Mouse (Mus musculus) lung, postnatal 10 days (tissue): ENCODE data around the gene Ctsw.

Source experiments
- DNase-seq: peaks from one replicate; pipeline ENCODE4 v3.0.0; 2021

Ctsw gene

GRCm38 (mm10) chr19:5461411-5461810, 6.9 kb downstream of the Ctsw start:
- no peak for DNase-seq

DNA sequence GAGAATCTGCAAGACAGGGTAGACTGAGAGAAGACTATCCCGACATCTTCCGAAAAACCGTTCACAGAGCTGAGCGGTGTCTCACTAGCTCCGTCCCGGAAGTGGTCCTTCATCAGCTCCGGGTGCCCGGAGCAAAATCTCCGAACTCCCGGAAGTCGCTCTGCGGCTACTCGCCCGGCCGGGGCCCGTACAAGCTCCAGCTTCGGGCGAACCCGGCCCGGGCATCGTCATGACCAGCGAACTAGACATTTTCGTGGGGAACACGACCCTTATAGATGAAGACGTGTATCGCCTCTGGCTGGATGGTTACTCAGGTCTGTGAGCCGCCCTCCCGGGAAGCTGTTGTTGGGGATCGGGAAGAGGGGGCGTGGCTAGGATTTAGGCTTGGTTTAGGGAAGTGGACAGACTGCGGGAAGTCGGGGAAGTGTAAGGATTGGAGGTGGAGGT, 7.8 kb downstream of the Ctsw start, which contains the start of gene Fibp:
Gene Fibp, plus strand, starts transcription at position 151 of the 447 bp plus-strand sequence.
- DNase-seq, result peak; percentile 93

DNA sequence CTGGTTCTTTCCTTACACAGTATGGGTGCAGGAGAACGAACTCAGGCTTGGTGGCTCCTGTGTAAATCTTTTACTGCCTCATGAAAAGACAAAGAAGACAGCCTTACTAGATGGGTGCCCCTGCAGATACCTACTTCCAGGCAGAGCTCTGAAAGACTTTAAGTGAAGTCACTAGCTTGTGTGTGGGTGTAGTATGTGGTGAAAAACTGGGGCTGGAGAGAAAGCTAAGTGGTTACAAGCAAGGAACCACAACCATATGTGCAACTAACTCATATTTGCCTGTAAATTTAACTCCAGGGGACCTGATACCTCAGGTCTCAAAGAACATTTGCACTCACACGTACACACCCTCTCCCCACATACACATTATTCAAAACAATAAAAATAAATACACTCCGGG, 8.4 kb downstream of the Ctsw start:
- no peak for DNase-seq

GRCm38 (mm10) chr19:5459019-5459418, 9.3 kb downstream of the Ctsw start:
- no peak for DNase-seq

GRCm38 (mm10) chr19:5457746-5458442, 10.4 kb downstream of the Ctsw start, which contains the start of gene Ccdc85b:
Gene Ccdc85b, minus strand, starts transcription at chr19:5457894.
- no peak for DNase-seq

DNA sequence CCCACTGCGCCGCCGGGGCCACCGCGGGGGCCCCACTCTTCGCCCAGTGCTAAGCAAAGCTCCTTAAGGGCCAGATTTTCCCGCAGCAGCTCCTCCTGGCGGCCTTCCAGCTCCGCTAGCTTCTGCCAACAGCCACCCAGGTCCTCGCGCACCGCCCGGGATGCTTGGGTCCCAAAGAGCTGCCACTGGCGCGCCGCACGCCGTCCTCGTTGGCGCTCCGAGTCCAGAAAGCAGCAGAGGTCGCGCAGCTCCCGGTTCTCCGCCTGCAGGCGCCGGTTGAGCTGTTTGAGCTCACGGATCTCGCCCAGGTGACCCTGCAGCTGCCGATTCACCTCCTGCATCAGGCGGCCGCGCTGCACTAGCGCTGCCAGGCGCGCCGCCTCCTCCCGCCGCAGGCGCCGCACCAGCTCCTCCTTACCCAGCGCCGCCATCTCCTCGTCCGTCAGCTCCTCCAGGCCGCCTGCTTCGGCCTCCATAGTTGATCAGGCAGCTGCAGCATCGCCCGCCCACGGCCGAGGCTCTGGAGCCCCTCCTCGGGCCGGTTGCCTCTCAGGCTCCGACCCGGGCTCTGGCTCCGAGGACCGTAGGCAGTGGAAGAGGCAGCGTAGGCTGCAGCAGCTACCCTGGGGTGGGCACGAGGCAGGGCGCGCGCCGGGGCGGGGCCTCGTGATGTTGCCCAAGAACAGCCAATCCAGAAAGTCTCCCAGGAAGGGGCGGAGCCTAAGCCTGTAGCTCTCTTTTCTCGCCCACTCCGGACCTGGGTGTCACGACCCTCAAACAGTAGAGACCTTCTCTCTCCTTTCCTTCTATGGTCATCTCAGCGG, 11.2 kb downstream of the Ctsw start:
- DNase-seq, result peak; percentile 97

GRCm38 (mm10) chr19:5456241-5456921, 11.9 kb downstream of the Ctsw start:
- DNase-seq, result peak; percentile 70

DNA sequence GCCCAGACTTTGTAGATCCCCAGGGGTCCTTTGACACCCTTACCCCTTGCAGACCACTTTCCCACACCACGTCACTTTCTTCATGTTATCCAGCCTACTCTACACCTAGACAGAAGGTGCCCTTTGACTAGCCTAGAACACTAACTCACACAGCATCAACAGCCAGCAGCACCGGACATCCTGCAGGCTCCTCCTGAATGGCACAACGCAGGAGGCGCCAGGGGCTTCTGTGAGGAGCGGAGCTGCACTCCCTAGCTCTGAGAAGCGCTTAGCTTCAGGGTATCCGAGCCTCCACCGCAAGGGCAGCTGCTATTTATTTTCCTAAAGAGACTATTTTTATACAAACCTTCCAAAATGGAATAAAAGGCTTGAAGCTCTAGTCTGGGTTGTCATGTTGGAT, 12.7 kb downstream of the Ctsw start:
- DNase-seq, result no peak

GRCm38 (mm10) chr19:5455037-5455436, 13.3 kb downstream of the Ctsw start:
- DNase-seq, result no peak

DNA sequence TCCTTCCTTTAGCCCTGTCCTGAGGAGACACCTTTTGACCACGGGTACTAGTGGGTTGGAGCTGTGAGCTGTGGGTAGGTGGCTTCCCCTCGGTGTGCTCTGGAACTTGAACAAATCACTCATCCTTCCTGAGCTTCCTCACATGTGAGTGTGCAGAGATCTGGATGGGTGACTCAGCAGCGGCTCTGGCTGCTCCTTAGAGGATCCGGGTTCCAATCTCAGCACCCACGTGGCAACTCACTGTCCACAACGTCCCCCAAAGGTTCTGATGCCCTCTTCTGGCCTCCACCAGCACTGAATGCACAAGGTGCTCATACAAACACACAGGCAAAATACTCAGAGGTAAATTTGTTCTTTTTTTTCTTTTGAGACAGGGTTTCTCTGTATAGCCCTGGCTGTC, 16.5 kb downstream of the Ctsw start:
- DNase-seq, result no peak

DNA sequence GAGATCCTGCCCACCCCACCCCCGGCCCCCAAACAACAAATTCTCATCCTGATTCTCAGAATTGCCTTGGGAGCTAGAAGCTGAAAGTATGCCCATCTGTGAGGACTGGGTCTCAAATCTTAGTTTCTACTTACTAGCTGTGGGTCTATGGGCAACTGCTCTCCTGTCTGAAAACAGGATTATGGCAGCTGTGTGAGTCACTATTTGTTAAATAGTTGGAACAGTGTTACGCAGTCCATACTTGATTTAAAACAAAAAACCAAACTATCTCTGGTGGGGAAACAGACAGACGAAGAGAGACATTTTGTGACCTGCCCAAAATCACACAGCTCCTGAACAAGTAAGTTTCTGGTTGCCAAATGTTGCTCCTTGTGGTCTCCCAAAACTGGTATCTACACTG, 18.6 kb downstream of the Ctsw start:
- no peak for DNase-seq

DNA sequence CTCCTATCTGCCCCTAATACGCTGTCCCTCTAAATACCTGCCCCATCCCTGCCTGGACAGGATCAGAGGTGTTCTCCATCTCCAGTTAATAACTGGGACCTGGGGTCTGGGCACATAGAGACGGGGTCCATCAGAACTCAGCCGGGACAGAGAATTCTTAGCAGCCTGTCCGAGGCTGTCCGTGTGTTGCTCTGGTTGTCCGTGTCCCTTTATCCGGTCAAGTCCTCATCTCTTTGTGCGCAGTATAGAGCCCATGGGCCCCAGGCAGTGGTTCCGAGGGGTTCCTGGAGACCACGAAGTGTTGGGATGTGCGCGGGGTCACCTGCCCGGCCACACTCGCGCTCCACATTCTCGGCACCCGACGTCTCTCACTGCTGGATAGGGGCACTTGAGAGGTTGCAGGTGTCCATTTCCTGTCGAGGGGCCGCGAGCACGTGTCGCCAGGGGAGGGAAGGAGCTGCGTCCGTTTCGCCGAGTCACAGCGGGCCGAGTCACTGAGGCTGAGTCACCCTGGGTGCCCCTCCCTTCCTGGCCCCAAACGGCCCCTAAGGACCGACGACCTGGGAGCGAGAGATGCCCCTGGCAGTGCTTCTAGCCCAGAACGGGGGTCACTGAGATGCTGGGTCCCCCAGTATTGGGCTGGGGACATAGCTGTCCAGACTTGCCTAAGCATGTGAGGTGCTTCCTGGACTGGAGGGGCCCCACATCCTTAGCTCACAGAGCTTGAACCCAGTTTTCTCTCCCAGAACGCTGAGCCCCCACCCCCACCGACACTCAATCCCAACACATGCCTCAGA, 19.8 kb downstream of the Ctsw start:
- DNase-seq, result no peak

GRCm38 (mm10) chr19:5447515-5448353, 20.6 kb downstream of the Ctsw start, which contains the start of gene Fosl1:
Gene Fosl1, plus strand, starts transcription at chr19:5447547.
- DNase-seq, result peak; percentile 78

DNA sequence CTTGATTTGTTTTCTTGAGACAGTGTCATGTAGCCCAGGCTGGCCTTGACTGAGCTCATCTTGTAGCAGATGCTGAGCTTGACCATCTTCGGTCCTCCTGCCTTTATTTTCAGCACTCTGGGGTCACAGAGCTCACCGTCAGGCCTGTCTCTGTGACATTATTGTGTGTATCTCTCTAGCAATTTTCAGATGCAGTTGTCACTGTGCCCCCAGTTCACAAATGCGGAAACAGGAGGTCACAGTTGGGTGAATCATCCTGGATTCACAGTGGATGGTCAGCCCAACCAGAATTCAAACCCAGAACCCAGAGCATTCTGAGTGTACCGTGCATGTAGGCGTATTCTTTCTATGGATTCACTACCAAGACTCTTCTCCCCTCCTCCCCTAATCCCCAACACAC, 22.6 kb downstream of the Ctsw start:
- no peak for DNase-seq

DNA sequence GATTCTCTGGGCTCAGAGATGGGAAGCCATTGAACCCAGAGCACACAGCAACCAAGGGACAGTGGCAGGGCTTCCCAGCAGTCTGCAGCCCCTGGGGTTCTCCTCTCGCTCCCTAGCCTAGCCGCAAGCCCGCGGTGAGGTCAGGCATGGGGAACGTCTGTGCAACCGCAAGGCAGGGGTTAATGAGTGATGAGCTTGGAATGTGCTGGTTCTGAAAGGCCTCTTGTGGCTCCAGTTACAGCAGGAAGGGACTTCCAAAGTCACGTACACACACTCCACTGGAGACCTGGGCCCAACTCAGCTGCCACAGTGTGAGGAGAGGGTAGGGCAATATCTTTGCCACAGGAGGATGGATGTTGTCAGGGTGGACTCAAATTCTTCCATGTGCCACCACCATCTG, 23.4 kb downstream of the Ctsw start:
- DNase-seq, result no peak

DNA sequence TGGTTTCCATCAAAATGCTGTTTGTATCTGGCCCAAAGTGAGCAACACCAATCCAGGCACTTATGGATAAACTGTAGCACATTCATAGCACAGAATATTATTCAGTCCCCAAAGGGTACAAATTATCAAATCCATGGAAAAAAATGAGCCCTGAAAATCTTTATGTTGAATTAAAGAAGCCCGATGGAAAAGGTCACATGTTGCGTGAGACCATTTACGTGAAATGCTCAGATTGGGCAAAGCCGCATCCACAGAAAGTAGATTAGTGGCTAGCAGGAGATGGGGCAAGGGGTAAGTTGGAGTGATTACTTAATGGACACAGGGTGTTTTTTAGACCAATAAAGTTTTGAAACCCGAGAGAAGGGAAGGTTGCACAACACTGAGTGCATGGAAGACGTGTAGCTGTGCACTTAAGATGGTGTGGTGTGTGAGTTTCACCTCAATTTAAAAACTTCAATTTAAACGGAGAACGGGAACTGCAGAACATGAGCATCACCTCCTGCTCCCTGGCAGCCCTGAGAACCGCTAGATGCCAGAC, 23.9 kb downstream of the Ctsw start:
- DNase-seq, result no peak

- no peak for DNase-seq
Measured at GRCm38 (mm10) chr19:5433951-5434350, 34.4 kb downstream of the Ctsw start.

DNA sequence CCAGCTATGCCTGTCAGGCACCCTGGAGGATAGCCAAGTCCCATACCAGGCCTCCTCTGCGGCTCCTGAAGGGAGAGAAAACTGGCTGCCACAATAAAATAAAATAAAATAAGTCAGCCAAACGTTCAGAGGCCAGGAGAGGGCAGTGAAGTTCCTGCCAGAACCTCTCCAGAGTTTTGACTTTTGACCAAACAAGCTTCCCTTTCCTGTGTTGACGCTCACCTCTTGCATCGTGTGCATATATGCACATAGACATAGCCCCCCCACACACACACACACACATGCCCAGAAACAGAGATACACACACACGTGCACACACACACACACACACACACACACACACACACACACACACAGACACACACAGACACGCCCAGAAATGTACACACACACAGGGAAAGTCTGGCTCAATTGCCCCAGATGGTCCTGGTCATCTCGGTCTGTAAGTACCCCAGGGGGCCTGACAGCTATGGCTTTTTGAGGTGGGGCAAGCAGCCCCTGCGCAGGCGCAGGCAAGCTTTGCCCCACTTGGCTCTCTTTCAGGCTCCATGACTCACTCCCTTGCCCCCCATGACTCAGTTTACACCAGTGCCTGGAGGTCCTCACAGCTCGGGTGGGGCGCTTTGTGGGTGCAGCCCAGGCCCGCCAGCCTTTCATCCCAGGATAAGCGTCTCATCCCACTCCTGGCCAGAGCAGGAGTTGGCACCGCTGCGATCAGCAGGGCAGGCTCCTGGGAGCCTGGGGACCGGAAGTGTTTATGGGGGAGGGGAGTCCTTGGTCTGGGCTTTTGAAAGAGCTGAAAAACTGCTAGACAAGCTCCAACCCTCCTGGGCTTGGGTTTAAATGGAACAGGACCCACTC, 35.1 kb downstream of the Ctsw start:
- peak; percentile 82 for DNase-seq

DNA sequence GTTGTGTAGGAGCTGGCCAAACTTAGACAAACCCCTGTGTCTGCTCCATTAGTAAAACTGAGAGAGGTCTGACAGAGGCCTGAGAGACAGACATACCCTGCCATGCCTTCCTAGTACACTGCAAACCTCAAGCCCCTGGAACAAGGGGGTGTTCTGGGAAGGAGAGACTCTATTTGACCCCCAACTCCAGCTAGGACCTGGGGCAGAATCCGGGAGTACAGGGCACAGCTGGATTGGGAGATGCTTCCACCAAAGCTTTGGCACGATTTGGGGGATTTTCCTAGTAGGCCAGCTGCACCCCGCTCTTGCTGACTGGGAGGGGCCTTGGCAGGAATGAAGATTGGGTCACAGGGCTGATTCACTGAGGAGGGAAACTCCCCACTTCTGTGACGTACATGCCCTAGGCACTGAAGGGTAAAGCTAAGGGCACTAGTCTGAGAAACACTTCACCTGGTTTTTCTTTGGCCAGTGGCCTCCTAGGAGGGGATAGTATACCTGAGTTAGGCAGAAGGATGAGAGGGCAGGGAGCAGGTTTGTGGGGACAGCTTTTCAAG, 36.3 kb downstream of the Ctsw start:
- peak; percentile 57 for DNase-seq

DNA sequence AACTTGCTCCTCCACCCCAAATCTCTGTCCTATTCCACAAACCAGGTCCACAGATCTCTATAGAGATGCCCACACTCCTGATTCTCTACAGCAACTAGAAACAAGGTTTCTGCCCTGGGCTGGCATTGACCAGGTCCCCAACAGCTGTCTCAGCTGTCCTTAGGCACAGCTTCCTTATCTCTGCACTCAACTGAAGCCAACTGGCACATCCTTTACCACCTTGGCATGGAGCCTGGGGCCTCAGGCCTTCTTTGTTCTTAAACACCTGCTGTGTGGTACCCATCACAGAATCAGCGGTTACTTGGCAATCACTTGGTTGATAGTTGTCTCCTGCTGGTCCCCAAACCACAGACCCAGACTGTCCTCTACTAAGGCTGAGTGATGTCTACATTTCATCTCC, 37.9 kb downstream of the Ctsw start:
- DNase-seq, result no peak
